Mouse (Mus musculus) granulocyte monocyte progenitor cell, adult 5-6 weeks (primary cell): ENCODE measurements around the gene Rtl10. TPM values are rescaled to one million over a fixed set of nuclear protein-coding genes. Genes with fewer than 3 reads are reported as not detected.
A peak's percentile ranks its signal among the peaks of the same experiment; 100 is the strongest.

Experiments used
- ATAC-seq: replicated peaks from 2 replicates; pipeline ENCODE4 v1.8.0; 2016; ENCODE audit warnings: mild to moderate bottlenecking, moderate TSS enrichment, inconsistent platforms; ENCODE audit not compliant: poor library complexity, severe bottlenecking
- total RNA-seq, 2 experiments: library from RNA; stranded (forward) in 1 of 2; stranded (reverse) in 1 of 2; fragments of 200-712, 200-1000 nt in 1 of 2; fragments of >200 nt in 1 of 2; fragmentation: Nextera tagmentation in 1 of 2; gene quantifications; 2 replicates each; pipeline ENCODE4 v1.2.3; 2014 to 2017

The Rtl10 gene
- total RNA-seq, 2 experiments from 2014 or later: 0.88 to 9.0 TPM

- ATAC-seq: no peak
Measured at GRCm38 (mm10) chr16:18480933-18481485, 17.7 kb upstream of the Rtl10 start.

DNA sequence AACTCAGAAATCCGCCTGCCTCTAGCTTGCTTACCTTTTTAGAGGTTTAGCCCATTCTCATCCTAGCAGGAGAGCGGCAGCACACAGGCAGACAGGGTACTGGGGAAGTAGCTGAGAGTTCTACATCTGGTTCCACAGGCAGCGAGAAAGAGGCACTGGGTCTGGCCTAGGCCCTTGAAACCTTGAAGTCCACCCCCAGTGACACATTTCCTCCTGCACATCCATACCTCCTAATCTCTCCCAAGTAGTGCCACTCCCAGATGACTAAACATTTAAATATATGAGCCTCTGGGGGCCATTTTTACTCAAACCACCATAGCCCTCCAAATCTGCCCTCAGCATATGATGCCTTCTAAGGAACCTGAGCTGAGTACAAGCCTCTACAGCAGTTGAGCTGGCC is 16.3 kb upstream of the Rtl10 start:
- no peak for ATAC-seq

GRCm38 (mm10) chr16:18483839-18484238 is 14.9 kb upstream of the Rtl10 start:
- no peak for ATAC-seq

- no peak for ATAC-seq
Measured at GRCm38 (mm10) chr16:18484386-18484785, 14.3 kb upstream of the Rtl10 start.

DNA sequence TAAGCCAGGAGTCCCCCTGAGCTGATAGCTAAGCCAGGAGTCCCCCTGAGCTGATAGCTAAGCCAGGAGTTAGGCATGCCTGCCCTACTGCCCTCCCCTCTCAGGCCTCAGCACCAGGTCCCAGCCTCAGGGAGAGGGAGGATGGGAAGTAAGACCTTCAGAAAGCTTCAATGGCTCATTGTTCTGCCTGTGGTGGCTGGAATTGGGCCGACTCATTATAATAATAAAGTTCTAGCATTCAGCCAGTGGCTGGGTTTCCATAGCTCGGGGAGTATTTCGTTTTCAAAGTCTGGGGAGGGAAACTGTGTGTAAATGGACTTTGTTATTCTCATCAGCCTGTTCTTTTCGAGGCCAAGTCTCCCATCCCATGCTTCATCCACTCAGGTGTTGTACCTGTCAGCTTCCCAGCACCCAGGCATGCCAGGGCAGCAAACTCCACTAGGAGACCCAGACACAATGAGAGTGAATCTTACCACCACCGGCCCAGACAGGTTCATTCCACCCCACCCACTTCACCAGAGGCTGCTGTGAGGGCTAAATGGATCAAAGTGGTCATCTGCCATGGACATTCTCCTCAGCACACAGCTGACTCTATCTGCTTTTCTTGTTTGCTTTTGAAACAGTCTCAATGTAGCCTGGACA is 13.8 kb upstream of the Rtl10 start:
- ATAC-seq: no peak

DNA sequence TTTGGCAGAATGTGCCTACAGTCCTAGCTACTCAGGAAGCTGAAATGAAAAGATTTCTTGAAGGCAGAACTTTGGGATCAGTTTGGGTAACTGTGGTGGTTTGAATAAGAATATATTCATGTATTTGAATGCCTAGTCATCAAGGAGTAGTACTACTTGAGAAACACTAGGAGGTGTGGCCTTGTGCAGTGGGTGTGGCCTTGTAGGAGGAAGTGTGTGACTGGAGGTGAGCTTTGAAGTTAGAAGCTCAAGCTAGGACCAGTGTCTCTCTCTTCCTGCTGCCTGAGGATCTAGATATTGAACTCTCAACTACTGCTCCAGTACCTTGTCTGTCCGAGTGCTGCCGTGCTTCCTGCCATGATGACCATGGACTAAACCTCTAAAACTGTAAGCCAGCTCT is 12.6 kb upstream of the Rtl10 start:
- 0 out of 2 replicates have a peak, but pooled peaks have one; percentile 42 for ATAC-seq

DNA sequence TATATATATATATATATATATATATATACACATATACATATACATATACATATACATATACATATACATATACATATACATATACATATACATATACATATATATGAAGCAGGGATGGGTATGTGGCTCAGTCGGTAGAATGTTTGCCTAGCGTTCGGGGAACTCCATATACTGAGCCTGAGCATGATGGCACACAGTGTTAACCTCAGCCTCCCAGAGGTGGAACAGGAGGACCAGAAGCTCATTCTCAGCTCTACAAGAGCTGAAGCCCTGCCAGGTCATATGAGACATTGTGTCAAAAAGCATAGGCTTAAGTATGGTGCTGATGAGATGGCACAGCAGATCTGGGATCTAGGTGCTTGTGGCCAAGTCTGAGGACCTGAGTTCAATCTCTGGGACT is 8.4 kb upstream of the Rtl10 start:
- no peak for ATAC-seq

DNA sequence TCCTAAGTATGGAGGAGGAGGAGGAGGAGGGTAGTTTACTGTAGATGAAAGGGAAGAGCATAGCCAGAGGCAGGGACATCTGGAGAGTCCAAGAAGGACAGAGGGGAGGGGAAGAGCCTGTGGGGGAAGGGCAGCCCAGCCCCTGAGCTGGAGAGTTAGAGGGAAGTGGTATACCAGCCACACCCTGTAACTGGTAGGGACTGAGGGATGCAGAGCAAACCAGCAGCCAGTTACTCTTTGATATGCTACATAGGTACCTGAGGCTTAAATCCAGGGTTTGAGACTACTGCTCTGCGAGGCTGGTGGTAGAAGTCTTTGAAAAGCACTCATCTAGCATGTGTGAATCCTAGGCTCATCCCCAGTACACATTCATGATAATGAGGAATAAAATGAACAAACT is 7.8 kb upstream of the Rtl10 start:
- ATAC-seq: no peak

DNA sequence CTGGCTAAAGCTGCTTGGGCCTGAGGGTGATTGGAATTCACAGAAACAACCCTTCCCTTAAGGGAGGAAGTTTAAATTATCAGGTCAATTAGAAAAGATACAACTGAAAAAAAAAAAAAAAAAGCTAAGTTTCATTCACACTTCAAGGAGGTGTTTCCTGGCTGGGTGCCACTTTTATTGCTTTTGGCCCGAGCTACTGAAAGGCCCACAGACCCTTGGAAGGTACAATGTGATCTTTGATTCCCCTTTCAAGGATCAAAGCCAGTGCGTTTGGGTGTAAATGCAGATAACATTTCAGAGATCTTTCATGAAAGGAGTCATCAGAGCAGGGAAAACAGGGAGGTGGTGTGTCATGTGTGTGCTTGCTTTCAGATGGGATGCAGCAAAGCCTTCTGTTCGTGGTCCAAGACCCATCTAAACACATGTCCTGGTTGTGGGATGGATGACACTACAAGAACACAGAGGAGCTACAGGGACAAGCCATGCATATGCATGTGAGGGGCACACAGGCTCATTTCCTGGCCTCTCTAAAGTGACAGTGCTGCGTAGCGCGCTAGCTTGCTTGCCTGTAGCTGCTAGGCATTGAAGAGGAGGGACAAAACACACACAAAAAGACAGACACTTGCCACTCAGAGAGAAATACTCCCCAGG is 711 bp upstream of the Rtl10 start:
- peak; percentile 18 for ATAC-seq

- peak; percentile 13 for ATAC-seq
Measured at GRCm38 (mm10) chr16:18498996-18499395, 295 bp downstream of the Rtl10 start.

DNA sequence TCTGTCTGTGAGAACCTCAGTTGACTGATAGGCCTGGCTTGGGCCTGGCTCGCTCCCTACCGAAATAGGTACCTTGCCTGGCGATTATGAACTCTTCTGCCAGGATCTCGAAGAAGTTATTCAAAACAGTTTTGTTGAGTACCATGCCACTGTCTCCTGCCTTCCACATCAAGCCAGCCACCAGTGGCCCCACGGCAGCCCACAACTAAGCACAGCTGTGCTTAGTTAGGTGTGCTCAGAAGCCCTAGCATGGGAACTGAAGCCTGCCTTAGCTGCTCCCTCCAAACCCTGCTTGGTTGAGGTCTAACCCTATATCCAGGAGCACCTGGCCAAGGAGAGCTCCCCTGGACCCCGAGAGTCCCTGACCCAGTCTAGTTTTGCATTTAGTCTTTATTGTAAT is 2.8 kb downstream of the Rtl10 start:
- ATAC-seq: no peak

GRCm38 (mm10) chr16:18503566-18504342 is 5.1 kb downstream of the Rtl10 start:
- ATAC-seq: no peak

DNA sequence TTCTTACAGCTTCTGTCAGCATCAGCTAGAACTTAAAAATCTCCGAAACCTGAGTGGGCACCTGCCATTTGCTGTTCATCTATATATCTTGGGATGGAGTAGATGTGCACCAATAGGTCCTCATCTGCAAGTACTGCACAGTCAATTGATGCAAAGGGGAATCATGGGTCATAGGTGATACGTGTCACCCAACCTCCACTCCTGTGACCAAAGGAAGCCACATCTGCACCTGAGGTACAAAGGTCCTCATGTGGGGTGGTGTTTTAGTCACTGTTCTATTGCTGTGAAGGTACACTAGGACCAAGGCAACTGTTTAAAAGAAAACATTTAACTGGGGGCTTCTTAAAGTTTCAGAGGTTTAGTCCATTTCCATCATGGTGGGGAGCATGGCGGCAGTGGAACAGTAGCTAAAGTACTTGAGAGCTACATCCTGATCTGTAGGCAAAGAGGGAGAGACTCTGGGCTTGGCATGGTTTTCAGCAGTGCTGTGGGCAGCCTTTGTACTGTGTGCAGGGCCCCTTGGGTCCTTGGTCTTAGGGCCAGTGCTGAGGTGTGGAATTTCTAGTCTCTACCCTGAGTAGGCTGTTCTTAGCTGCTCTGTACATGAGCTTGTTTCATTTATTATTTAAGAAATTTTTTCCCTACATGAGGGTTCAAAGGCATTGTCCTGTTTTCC is 8.0 kb downstream of the Rtl10 start:
- no peak for ATAC-seq

- no peak for ATAC-seq
Measured at GRCm38 (mm10) chr16:18507200-18507549, 8.5 kb downstream of the Rtl10 start.

GRCm38 (mm10) chr16:18511741-18512140 is 13.0 kb downstream of the Rtl10 start:
- no peak for ATAC-seq

DNA sequence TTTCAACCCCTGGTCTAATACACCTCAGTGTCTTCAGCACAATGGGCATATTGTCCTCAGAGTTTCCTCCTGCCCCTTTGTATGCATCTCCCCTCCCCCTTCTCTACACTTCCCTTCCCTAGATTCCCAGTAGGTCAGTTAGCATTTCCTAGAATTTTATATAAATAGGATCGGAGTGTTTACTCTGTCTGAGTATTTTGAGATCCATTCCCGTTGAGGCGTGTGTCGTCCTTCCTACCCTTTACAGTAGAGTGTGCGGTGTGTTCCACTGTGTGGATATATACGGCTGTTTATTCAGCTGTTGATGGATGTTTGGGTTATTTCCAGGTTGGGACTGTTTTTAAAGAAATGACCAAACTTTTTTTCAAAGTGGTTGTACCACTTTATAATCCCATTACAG is 14.8 kb downstream of the Rtl10 start:
- no peak for ATAC-seq

DNA sequence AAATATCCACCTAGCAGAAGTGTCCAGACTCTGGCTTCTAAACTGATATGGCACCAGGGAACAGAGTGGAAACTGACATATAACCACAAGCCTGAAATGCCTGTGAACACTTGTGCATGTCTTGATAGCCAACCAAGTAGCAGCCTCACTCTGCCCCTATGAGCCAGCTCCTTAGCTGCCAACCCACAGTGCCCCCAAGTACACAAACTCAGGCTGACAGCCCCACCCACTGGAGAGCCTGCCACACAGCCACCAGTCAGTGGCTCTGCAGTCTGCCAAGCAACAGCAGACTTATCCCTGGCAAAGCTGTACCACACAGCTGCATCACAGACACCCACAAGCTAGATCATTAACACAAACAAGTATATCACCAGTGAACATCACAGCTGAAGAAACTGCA is 19.4 kb downstream of the Rtl10 start:
- ATAC-seq: no peak

GRCm38 (mm10) chr16:18523563-18524245 is 25.0 kb downstream of the Rtl10 start:
- no peak for ATAC-seq

DNA sequence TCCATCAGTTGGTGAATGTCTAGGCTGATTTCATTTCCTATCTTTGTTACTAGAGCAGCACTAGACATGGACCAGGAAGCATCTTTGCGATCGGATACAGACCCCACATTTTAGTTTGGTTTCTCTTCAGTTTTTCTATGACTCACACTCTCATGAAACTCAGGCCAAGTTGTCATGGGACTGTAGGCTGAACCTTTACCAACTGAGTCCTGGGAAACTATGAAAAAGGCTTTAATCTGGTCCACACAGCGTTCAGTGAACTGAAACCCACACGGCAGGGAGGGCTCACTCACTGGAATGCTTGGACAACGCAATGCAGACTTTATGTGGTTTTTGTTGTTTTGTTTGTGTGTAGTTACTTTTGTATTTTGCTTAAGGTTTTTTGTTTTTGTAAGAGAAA is 30.0 kb downstream of the Rtl10 start:
- no peak for ATAC-seq

- peak; percentile 100 for ATAC-seq
Measured at GRCm38 (mm10) chr16:18533061-18533460, 34.4 kb downstream of the Rtl10 start.
